In genomic region chr1:106236986-106237385, GRCm38 (mm10) we compare ENCODE assay signal across 28 mouse cellular contexts.
DNase-seq lines count a peak whose midpoint lies in the region; ATAC-seq and TF ChIP-seq lines count a peak whose summit lies in the region.
"Had no signal": no experiment of that assay in that cellular context is flagged by ENCODE, and none has a peak within 500 bp of the region (broad histone marks: within the 10 kb centered on the region; RNA-seq: fewer than 3 reads in every experiment).

No protein-coding gene starts in this region.

- H3K9ac ChIP-seq in embryonic facial prominence, embryonic 14.5 days (ENCODE audit: low read depth, low read length): no peak overlapping the region
- no peak overlapping the region for H3K9ac ChIP-seq in kidney, postnatal 0 days (ENCODE audit: low read depth, low read length)
- H3K9ac ChIP-seq in lung, embryonic 15.5 days: no peak overlapping the region
- H3K9ac ChIP-seq: forebrain, embryonic 15.5 days; hindbrain, embryonic 12.5 days; limb, embryonic 13.5 days; liver, embryonic 12.5 days; liver, postnatal 0 days had no signal

- no peak for TF ChIP-seq POLR2A in embryonic fibroblast, embryonic 13.5 days (IDR thresholded peaks at IDR 0.05; ENCODE audit: low read depth, low read length)

- no peak overlapping the region for H3K4me2 ChIP-seq in embryonic facial prominence, embryonic 14.5 days (ENCODE audit: low read depth, low read length)
- no peak overlapping the region for H3K4me2 ChIP-seq in kidney, postnatal 0 days (ENCODE audit: low read length)
- no peak overlapping the region for H3K4me2 ChIP-seq in lung, embryonic 15.5 days
- H3K4me2 ChIP-seq: forebrain, embryonic 15.5 days; heart, embryonic 11.5 days; hindbrain, embryonic 12.5 days; limb, embryonic 13.5 days; liver, embryonic 12.5 days had no signal

- no peaks in the 10 kb centered on the region for H3K36me3 ChIP-seq in embryonic facial prominence, embryonic 14.5 days (ENCODE audit: control insufficient read depth, insufficient read depth, low read length)
- H3K36me3 ChIP-seq in embryonic facial prominence, embryonic 10.5 days (replicated peaks): no peaks in the 10 kb centered on the region
- no peaks in the 10 kb centered on the region for H3K36me3 ChIP-seq in kidney, postnatal 0 days (ENCODE audit: insufficient read depth, low read length)
- H3K36me3 ChIP-seq in lung, embryonic 15.5 days: no peaks in the 10 kb centered on the region
- H3K36me3 ChIP-seq: forebrain, embryonic 10.5 days; forebrain, embryonic 15.5 days; hindbrain, embryonic 12.5 days; limb, embryonic 13.5 days; liver, embryonic 12.5 days had no signal

- no peak overlapping the region for H3K27ac ChIP-seq in embryonic facial prominence, embryonic 14.5 days (replicated peaks; ENCODE audit: low read depth, low read length)
- no peak overlapping the region for H3K27ac ChIP-seq in embryonic facial prominence, embryonic 10.5 days (replicated peaks)
- H3K27ac ChIP-seq in kidney, postnatal 0 days: peak overlapping the region; percentile 25; the same call in 1 of the 2 replicates
- peak overlapping the region; percentile 34; the same call in 1 of the 2 replicates for H3K27ac ChIP-seq in lung, embryonic 15.5 days
- peak overlapping the region; percentile 58 for H3K27ac ChIP-seq in embryonic fibroblast, embryonic 13.5 days (ENCODE audit: insufficient read depth, low read length)
- H3K27ac ChIP-seq: forebrain, embryonic 10.5 days; forebrain, embryonic 15.5 days; hindbrain, embryonic 12.5 days; left cerebral cortex, adult 2 months; limb, embryonic 13.5 days; liver, embryonic 12.5 days had no signal

- no peak for TF ChIP-seq CTCF in kidney, postnatal 0 days (IDR thresholded peaks at IDR 0.05; ENCODE audit: low read depth)
- no peak for TF ChIP-seq CTCF in embryonic fibroblast, embryonic 13.5 days (IDR thresholded peaks at IDR 0.05; ENCODE audit: borderline replicate concordance, insufficient read depth, low read length)

- no peak for ATAC-seq in embryonic facial prominence, embryonic 14.5 days (ENCODE audit: low read depth)
- ATAC-seq in kidney, postnatal 0 days (replicated peaks; ENCODE audit: low FRiP score, low read depth): no peak
- ATAC-seq in lung, embryonic 15.5 days (ENCODE audit: borderline replicate concordance, extremely low read depth, low FRiP score, low TSS enrichment): peak; percentile 35; the same call in 1 of the 2 replicates
- ATAC-seq: forebrain, embryonic 15.5 days; inflammation-experienced regulatory T-cells, adult 6 months; liver, embryonic 12.5 days; liver, postnatal 0 days had no signal

- H3K4me1 ChIP-seq in embryonic facial prominence, embryonic 14.5 days (ENCODE audit: control insufficient read depth, insufficient read depth, low read length): peaks cover 13% of the 10 kb centered on the region; the same call in 1 of the 2 replicates
- H3K4me1 ChIP-seq in embryonic facial prominence, embryonic 10.5 days: no peaks in the 10 kb centered on the region
- H3K4me1 ChIP-seq in kidney, postnatal 0 days (replicated peaks; ENCODE audit: insufficient read depth, low read length): 0 out of 2 replicates have a peak, but pooled peaks cover 3% of the 10 kb centered on the region
- peaks cover 20% of the 10 kb centered on the region for H3K4me1 ChIP-seq in lung, embryonic 15.5 days
- H3K4me1 ChIP-seq in embryonic fibroblast, embryonic 13.5 days (ENCODE audit: control insufficient read depth, insufficient read depth, low read length): peaks cover 11% of the 10 kb centered on the region
- H3K4me1 ChIP-seq: liver, embryonic 12.5 days had no signal

- H3K9me3 ChIP-seq in embryonic facial prominence, embryonic 14.5 days (ENCODE audit: control insufficient read depth, low read length): no peaks in the 10 kb centered on the region
- no peaks in the 10 kb centered on the region for H3K9me3 ChIP-seq in embryonic facial prominence, embryonic 10.5 days
- no peaks in the 10 kb centered on the region for H3K9me3 ChIP-seq in kidney, postnatal 0 days (replicated peaks; ENCODE audit: low read length)
- no peaks in the 10 kb centered on the region for H3K9me3 ChIP-seq in lung, embryonic 15.5 days
- H3K9me3 ChIP-seq: forebrain, embryonic 10.5 days; forebrain, embryonic 15.5 days; hindbrain, embryonic 12.5 days; limb, embryonic 13.5 days; liver, embryonic 12.5 days had no signal

- no peaks in the 10 kb centered on the region for H3K27me3 ChIP-seq in embryonic facial prominence, embryonic 14.5 days (replicated peaks; ENCODE audit: control insufficient read depth, insufficient read depth, low read length)
- no peaks in the 10 kb centered on the region for H3K27me3 ChIP-seq in embryonic facial prominence, embryonic 10.5 days (replicated peaks; ENCODE audit: low read depth, poor library complexity, severe bottlenecking)
- no peaks in the 10 kb centered on the region for H3K27me3 ChIP-seq in kidney, postnatal 0 days (ENCODE audit: insufficient read depth, low read length)
- H3K27me3 ChIP-seq in lung, embryonic 15.5 days: no peaks in the 10 kb centered on the region
- H3K27me3 ChIP-seq: CH12.LX; forebrain, embryonic 15.5 days; hindbrain, embryonic 12.5 days; limb, embryonic 13.5 days; liver, embryonic 12.5 days had no signal

- H3K4me3 ChIP-seq in embryonic facial prominence, embryonic 14.5 days (ENCODE audit: low read depth, low read length): no peak overlapping the region
- no peak overlapping the region for H3K4me3 ChIP-seq in embryonic facial prominence, embryonic 10.5 days
- no peak overlapping the region for H3K4me3 ChIP-seq in kidney, postnatal 0 days (replicated peaks; ENCODE audit: low read depth, low read length)
- no peak overlapping the region for H3K4me3 ChIP-seq in lung, embryonic 15.5 days
- H3K4me3 ChIP-seq in embryonic fibroblast, embryonic 13.5 days (ENCODE audit: insufficient read depth, low read length): no peak overlapping the region
- H3K4me3 ChIP-seq: forebrain, embryonic 10.5 days; forebrain, embryonic 15.5 days; hindbrain, embryonic 12.5 days; left cerebral cortex, adult 2 months; limb, embryonic 13.5 days; liver, embryonic 12.5 days had no signal

- peak; percentile 14 for DNase-seq in embryonic facial prominence, embryonic 14.5 days (ENCODE audit: low spot score)
- no peak for DNase-seq in embryonic facial prominence, embryonic 10.5 days (ENCODE audit: low spot score)
- no peak for DNase-seq in kidney, postnatal 0 days (ENCODE audit: low spot score)
- no peak for DNase-seq in kidney, adult 18-20 months
- DNase-seq in lung, postnatal 14 days: no peak
- DNase-seq: adrenal gland, postnatal 10 days; cerebellum, adult 8-10 months; cerebellum, postnatal 25 days; gastrocnemius, postnatal 25 days; heart, adult 11 months; heart, postnatal 36 days; kidney, adult 11 months; liver, postnatal 0 days; midbrain, embryonic 14.5 days; right cerebral cortex, adult 18-20 months; spleen, adult 18-20 months; thymus, postnatal 14 days had no signal

Comparison
In these comparisons a context has a peak if more than half of its experiments do, and no peak if none do; other contexts are left out.
1. H3K27ac ChIP-seq: peak in kidney, postnatal 0 days (single experiment), lung, embryonic 15.5 days (single experiment) and embryonic fibroblast, embryonic 13.5 days (single experiment); none in embryonic facial prominence, embryonic 14.5 days (single experiment) and embryonic facial prominence, embryonic 10.5 days (single experiment).